ENCODE assay signal across 11 mouse cellular contexts in genomic region chr13:97750851-97751381, GRCm38 (mm10). TPM values are rescaled to one million over a fixed set of nuclear protein-coding genes. Genes with fewer than 3 reads are reported as not detected.
DNase-seq lines count a peak whose midpoint lies in the region; ATAC-seq and TF ChIP-seq lines count a peak whose summit lies in the region.
"Had no signal": no experiment of that assay in that cellular context is flagged by ENCODE, and none has a peak within 500 bp of the region (broad histone marks: within the 10 kb centered on the region; RNA-seq: fewer than 3 reads in every experiment).

No protein-coding gene starts in this region.

- H3K36me3 ChIP-seq in forebrain, embryonic 14.5 days (ENCODE audit: control insufficient read depth, insufficient read depth, low read length), result no peaks in the 10 kb centered on the region
- no peaks in the 10 kb centered on the region for H3K36me3 ChIP-seq in midbrain, embryonic 13.5 days
- H3K36me3 ChIP-seq in liver, postnatal 0 days (replicated peaks; ENCODE audit: insufficient read depth, low read length), result no peaks in the 10 kb centered on the region

- peak overlapping the region; percentile 82 for H3K27ac ChIP-seq in forebrain, embryonic 14.5 days (ENCODE audit: low read depth, low read length)
- H3K27ac ChIP-seq in midbrain, embryonic 13.5 days, result peak overlapping the region; percentile 45; the same call in 1 of the 2 replicates
- H3K27ac ChIP-seq in liver, postnatal 0 days (ENCODE audit: low read depth), result no peak overlapping the region
- H3K27ac ChIP-seq: liver, embryonic 14.5 days had no signal

- peak; percentile 39 to 70 for DNase-seq in layer of hippocampus, adult 18-20 months (ENCODE audit: low spot score in 2 of 2)
- DNase-seq in layer of hippocampus, adult 9-10 months (ENCODE audit: low spot score), result no peak
- DNase-seq in cerebellum, adult 11-12 months, result peak; percentile 43
- DNase-seq in forebrain, embryonic 14.5 days (ENCODE audit: low spot score), result peak; percentile 67
- no peak for DNase-seq in ovary, postnatal 14 days (ENCODE audit: low spot score)
- DNase-seq in gastrocnemius, postnatal 4 days (ENCODE audit: low spot score in 2 of 2), result no peak
- no peak for DNase-seq in liver, postnatal 0 days
- DNase-seq: embryo, embryonic 11 days; thymus, postnatal 4 days had no signal

- TF ChIP-seq EP300 in liver, postnatal 0 days (IDR thresholded peaks at IDR 0.05; ENCODE audit: low read depth), result no peak

- no peak overlapping the region for H3K4me3 ChIP-seq in forebrain, embryonic 14.5 days (ENCODE audit: low read depth, low read length)
- H3K4me3 ChIP-seq in midbrain, embryonic 13.5 days (replicated peaks), result no peak overlapping the region
- H3K4me3 ChIP-seq in liver, postnatal 0 days (ENCODE audit: low read depth, low read length), result no peak overlapping the region

- peaks cover 42% of the 10 kb centered on the region for H3K4me1 ChIP-seq in forebrain, embryonic 14.5 days (ENCODE audit: control insufficient read depth, insufficient read depth, low read length)
- peaks cover 34% of the 10 kb centered on the region for H3K4me1 ChIP-seq in midbrain, embryonic 13.5 days (replicated peaks)
- no peaks in the 10 kb centered on the region for H3K4me1 ChIP-seq in liver, postnatal 0 days (ENCODE audit: insufficient read depth)

- TF ChIP-seq CTCF in liver, postnatal 0 days (IDR thresholded peaks at IDR 0.05; ENCODE audit: low read depth), result no peak

- WGBS in forebrain, embryonic 14.5 days, result 17% methylated on average over 4 of the region's 4 CpGs
- WGBS in midbrain, embryonic 13.5 days, result 57% methylated on average over 4 of the region's 4 CpGs
- 77% methylated on average over 4 of the region's 4 CpGs for WGBS in liver, postnatal 0 days (ENCODE audit: insufficient replicate concordance)

- ATAC-seq in forebrain, embryonic 14.5 days, result no peak
- ATAC-seq in midbrain, embryonic 13.5 days, result no peak
- ATAC-seq in liver, postnatal 0 days, result no peak

- no peaks in the 10 kb centered on the region for H3K27me3 ChIP-seq in forebrain, embryonic 14.5 days (replicated peaks; ENCODE audit: control insufficient read depth, insufficient read depth, low read length)
- no peaks in the 10 kb centered on the region for H3K27me3 ChIP-seq in midbrain, embryonic 13.5 days
- H3K27me3 ChIP-seq in liver, postnatal 0 days (ENCODE audit: insufficient read depth, low read length), result no peaks in the 10 kb centered on the region

- no peak overlapping the region for H3K9ac ChIP-seq in forebrain, embryonic 14.5 days (ENCODE audit: low read length)
- H3K9ac ChIP-seq in midbrain, embryonic 13.5 days (replicated peaks), result no peak overlapping the region
- H3K9ac ChIP-seq in liver, postnatal 0 days (replicated peaks), result no peak overlapping the region
- H3K9ac ChIP-seq: liver, embryonic 14.5 days had no signal

- no peaks in the 10 kb centered on the region for H3K9me3 ChIP-seq in forebrain, embryonic 14.5 days (replicated peaks; ENCODE audit: control insufficient read depth, low read length)
- no peaks in the 10 kb centered on the region for H3K9me3 ChIP-seq in midbrain, embryonic 13.5 days
- H3K9me3 ChIP-seq in liver, postnatal 0 days (ENCODE audit: low read length), result no peaks in the 10 kb centered on the region

- no peak overlapping the region for H3K4me2 ChIP-seq in forebrain, embryonic 14.5 days (ENCODE audit: low read length)
- no peak overlapping the region for H3K4me2 ChIP-seq in midbrain, embryonic 13.5 days (replicated peaks)
- no peak overlapping the region for H3K4me2 ChIP-seq in liver, postnatal 0 days (ENCODE audit: low read depth, low read length)

RNA-seq across cellular contexts. Expression of gene Gm10260, which starts 9.5 kb away (rescaled TPM):
- total RNA-seq in layer of hippocampus, adult 18-20 months (2021), result 10 to 100 TPM; 82.9 to 84.4 TPM
- 2.9 and 4.6 TPM in 2 replicates for polyA plus RNA-seq in forebrain, embryonic 14.5 days (2014; fragmentation: Nextera tagmentation; extraction: Ambion mirVana)
- 3.7 and 4.9 TPM in 2 replicates for polyA plus RNA-seq in midbrain, embryonic 13.5 days (2015; fragmentation: Nextera tagmentation; extraction: Ambion mirVana)
- 100 to 1,000 TPM; 228 to 250 TPM for total RNA-seq in gastrocnemius, postnatal 4 days (2021)
- 5.5 and 5.6 TPM in 2 replicates for polyA plus RNA-seq in liver, postnatal 0 days (2015; fragmentation: Nextera tagmentation; extraction: Ambion mirVana)

Comparison
In these comparisons a context has a peak if more than half of its experiments do, and no peak if none do; other contexts are left out.
1. DNase-seq: peak in layer of hippocampus, adult 18-20 months (2 of 2), cerebellum, adult 11-12 months (single experiment) and forebrain, embryonic 14.5 days (single experiment); none in layer of hippocampus, adult 9-10 months (single experiment), ovary, postnatal 14 days (single experiment), gastrocnemius, postnatal 4 days (0 of 2) and liver, postnatal 0 days (single experiment).